Mouse (Mus musculus): Measurements from ENCODE around the gene Tanc2. TPM values are rescaled to one million over a fixed set of nuclear protein-coding genes. Genes with fewer than 3 reads are reported as not detected.

Tanc2 gene
- total and polyA plus RNA-seq, 3 experiments, result 0.04 to 0.18 TPM; not detected in 1

- no peaks in the 10 kb centered on the region for H3K4me1 ChIP-seq (ENCODE audit: control insufficient read depth in 1 of 2, insufficient read depth in 2 of 2, low read length in 2 of 2)
- H3K27me3 ChIP-seq (ENCODE audit: control insufficient read depth in 1 of 2, insufficient read depth in 2 of 2, low read length in 2 of 2), result peaks cover 0 to 8% of the 10 kb centered on the region in 2 experiments; a peak in 3 of 4 replicates
- H3K27ac ChIP-seq (ENCODE audit: control insufficient read depth, low read depth, low read length), result no peak overlapping the region
- H3K79me2 ChIP-seq (ENCODE audit: control insufficient read depth, insufficient read depth, low read length, poor library complexity), result no peaks in the 10 kb centered on the region
- H3K36me3 ChIP-seq (ENCODE audit: control insufficient read depth in 1 of 2, insufficient read depth in 2 of 2, low read length in 2 of 2), result no peaks in the 10 kb centered on the region
- TF ChIP-seq HCFC1 (IDR thresholded peaks at IDR 0.05; ENCODE audit: low read depth, low read length) (no peak), SIN3A (IDR thresholded peaks at IDR 0.05; ENCODE audit: low read length) (no peak), USF1 (IDR thresholded peaks at IDR 0.05; ENCODE audit: low read depth, low read length) (0 out of 2 replicates have a peak, but pooled peaks have one; percentile 22), E2F4 (IDR thresholded peaks at IDR 0.05; ENCODE audit: borderline replicate concordance, low read depth, low read length) (no peak)
- no peak overlapping the region for H3K4me3 ChIP-seq (ENCODE audit: control insufficient read depth in 1 of 2, insufficient read depth in 1 of 2, low read depth in 2 of 2, low read length in 2 of 2)
- DNase-seq (ENCODE audit: low read depth, low spot score), result no peak
- H3K9me3 ChIP-seq (replicated peaks; ENCODE audit: insufficient read depth, low read length), result no peaks in the 10 kb centered on the region
- no peak overlapping the region for H3K9ac ChIP-seq (ENCODE audit: control insufficient read depth, low read depth, low read length, poor library complexity, severe bottlenecking)
These were observed 385.3 kb downstream of the Tanc2 start for GRCm38 (mm10) chr11:105975050-105975449.

- Histone ChIP-seq H3K27ac (ENCODE audit: control insufficient read depth, low read depth, low read length) (no peak overlapping the region), H3K4me1 (ENCODE audit: control insufficient read depth in 1 of 2, insufficient read depth in 2 of 2, low read length in 2 of 2) (no peaks in the 10 kb centered on the region), H3K27me3 (ENCODE audit: control insufficient read depth in 1 of 2, insufficient read depth in 2 of 2, low read length in 2 of 2) (peaks cover 0 to 11% of the 10 kb centered on the region in 2 experiments; a peak in 3 of 4 replicates), H3K4me3 (ENCODE audit: control insufficient read depth in 1 of 2, insufficient read depth in 1 of 2, low read depth in 2 of 2, low read length in 2 of 2) (no peak overlapping the region), H3K36me3 (ENCODE audit: control insufficient read depth in 1 of 2, insufficient read depth in 2 of 2, low read length in 2 of 2) (no peaks in the 10 kb centered on the region), H3K79me2 (ENCODE audit: control insufficient read depth, insufficient read depth, low read length, poor library complexity) (no peaks in the 10 kb centered on the region), H3K9ac (ENCODE audit: control insufficient read depth, low read depth, low read length, poor library complexity, severe bottlenecking) (no peak overlapping the region), H3K9me3 (replicated peaks; ENCODE audit: insufficient read depth, low read length) (no peaks in the 10 kb centered on the region)
- no peak for TF ChIP-seq GATA1 (IDR thresholded peaks at IDR 0.05; ENCODE audit: low read depth, low read length)
- TF ChIP-seq MAZ (IDR thresholded peaks at IDR 0.05; ENCODE audit: low read depth, low read length), result no peak
- TF ChIP-seq RCOR1 (IDR thresholded peaks at IDR 0.05; ENCODE audit: low read depth, low read length), result no peak
- DNase-seq (ENCODE audit: low read depth, low spot score), result no peak
These were observed 385.9 kb downstream of the Tanc2 start for GRCm38 (mm10) chr11:105975636-105976035.

- no peak overlapping the region for H3K4me3 ChIP-seq (ENCODE audit: control insufficient read depth in 1 of 2, insufficient read depth in 1 of 2, low read depth in 2 of 2, low read length in 2 of 2)
- no peaks in the 10 kb centered on the region for H3K36me3 ChIP-seq (ENCODE audit: control insufficient read depth in 1 of 2, insufficient read depth in 2 of 2, low read length in 2 of 2)
- no peak overlapping the region for H3K27ac ChIP-seq (ENCODE audit: control insufficient read depth, low read depth, low read length)
- no peak overlapping the region for H3K9ac ChIP-seq (ENCODE audit: control insufficient read depth, low read depth, low read length, poor library complexity, severe bottlenecking)
- H3K27me3 ChIP-seq (ENCODE audit: control insufficient read depth in 1 of 2, insufficient read depth in 2 of 2, low read length in 2 of 2), result peaks cover 0 to 9% of the 10 kb centered on the region in 2 experiments
- no peak for TF ChIP-seq HCFC1 (IDR thresholded peaks at IDR 0.05; ENCODE audit: low read depth, low read length)
- no peak for TF ChIP-seq SIN3A (IDR thresholded peaks at IDR 0.05; ENCODE audit: low read length)
- TF ChIP-seq GABPA (IDR thresholded peaks at IDR 0.05; ENCODE audit: low read depth, low read length), result no peak
- TF ChIP-seq NELFE (IDR thresholded peaks at IDR 0.05; ENCODE audit: low read depth, low read length), result no peak
- DNase-seq (ENCODE audit: low read depth, low spot score), result no peak
- H3K9me3 ChIP-seq (replicated peaks; ENCODE audit: insufficient read depth, low read length), result no peaks in the 10 kb centered on the region
- H3K4me1 ChIP-seq (ENCODE audit: control insufficient read depth in 1 of 2, insufficient read depth in 2 of 2, low read length in 2 of 2), result no peaks in the 10 kb centered on the region
- H3K79me2 ChIP-seq (ENCODE audit: control insufficient read depth, insufficient read depth, low read length, poor library complexity), result no peaks in the 10 kb centered on the region
These were observed 388.4 kb downstream of the Tanc2 start for GRCm38 (mm10) chr11:105978232-105978631.

GRCm38 (mm10) chr11:105978634-105979033, 388.8 kb downstream of the Tanc2 start:
- Histone ChIP-seq H3K9ac (ENCODE audit: control insufficient read depth, low read depth, low read length, poor library complexity, severe bottlenecking) (no peak overlapping the region), H3K79me2 (ENCODE audit: control insufficient read depth, insufficient read depth, low read length, poor library complexity) (no peaks in the 10 kb centered on the region), H3K27me3 (ENCODE audit: control insufficient read depth in 1 of 2, insufficient read depth in 2 of 2, low read length in 2 of 2) (peaks cover 0 to 9% of the 10 kb centered on the region in 2 experiments), H3K36me3 (ENCODE audit: control insufficient read depth in 1 of 2, insufficient read depth in 2 of 2, low read length in 2 of 2) (no peaks in the 10 kb centered on the region), H3K9me3 (replicated peaks; ENCODE audit: insufficient read depth, low read length) (no peaks in the 10 kb centered on the region), H3K4me1 (ENCODE audit: control insufficient read depth in 1 of 2, insufficient read depth in 2 of 2, low read length in 2 of 2) (no peaks in the 10 kb centered on the region), H3K27ac (ENCODE audit: control insufficient read depth, low read depth, low read length) (no peak overlapping the region), H3K4me3 (ENCODE audit: control insufficient read depth in 1 of 2, insufficient read depth in 1 of 2, low read depth in 2 of 2, low read length in 2 of 2) (no peak overlapping the region)
- DNase-seq (ENCODE audit: low read depth, low spot score), result no peak
- TF ChIP-seq CTCF (IDR thresholded peaks at IDR 0.05 in 2 of 3, conservative IDR thresholded peaks at IDR 0.05 in 1 of 3; ENCODE audit: control insufficient read depth in 1 of 3, insufficient read depth in 1 of 3, low read depth in 2 of 3, low read length in 3 of 3, poor library complexity in 1 of 3, severe bottlenecking in 1 of 3) (no peak), JUND (IDR thresholded peaks at IDR 0.05; ENCODE audit: low read depth, low read length) (no peak), ELF1 (IDR thresholded peaks at IDR 0.05; ENCODE audit: low read depth, low read length) (no peak), POLR2A (IDR thresholded peaks at IDR 0.05; ENCODE audit: control insufficient read depth in 1 of 2, insufficient read depth in 1 of 2, low read depth in 1 of 2, low read length in 2 of 2, poor library complexity in 1 of 2) (no peak), MXI1 (IDR thresholded peaks at IDR 0.05; ENCODE audit: low read depth, low read length) (no peak), MYC (IDR thresholded peaks at IDR 0.05; ENCODE audit: low read depth, low read length) (no peak), HCFC1 (IDR thresholded peaks at IDR 0.05; ENCODE audit: low read depth, low read length) (no peak), ETS1 (IDR thresholded peaks at IDR 0.05; ENCODE audit: low read depth, low read length) (no peak), CHD1 (IDR thresholded peaks at IDR 0.05; ENCODE audit: low read depth, low read length) (no peak), BHLHE40 (IDR thresholded peaks at IDR 0.05; ENCODE audit: borderline replicate concordance, low read depth, low read length) (no peak), TAL1 (IDR thresholded peaks at IDR 0.05; ENCODE audit: low read length) (no peak), RCOR1 (IDR thresholded peaks at IDR 0.05; ENCODE audit: low read depth, low read length) (no peak), GABPA (IDR thresholded peaks at IDR 0.05; ENCODE audit: low read depth, low read length) (no peak), EP300 (IDR thresholded peaks at IDR 0.05; ENCODE audit: low read depth in 1 of 2, low read length in 2 of 2) (no peak), SMC3 (IDR thresholded peaks at IDR 0.05; ENCODE audit: low read depth, low read length) (no peak)

Measured in MEL (cell line).